Mouse (Mus musculus): Measurements from ENCODE around the gene Zmiz2. TPM values are rescaled to one million over a fixed set of nuclear protein-coding genes. Genes with fewer than 3 reads are reported as not detected.

Gene Zmiz2
- 490 and 546 TPM in 2 replicates for polyA plus RNA-seq (2012; ENCODE audit: low replicate concordance)

GRCm38 (mm10) chr11:6388726-6389413, at the start of gene Zmiz2:
Gene Zmiz2 (plus strand): TSS chr11:6389074.

GRCm38 (mm10) chr11:6414751-6415550, 26.1 kb downstream of the Zmiz2 start, which contains the start of gene Ppia:
Gene Ppia (plus strand): TSS chr11:6415443.

GRCm38 (mm10) chr11:6444077-6444853, 55.4 kb downstream of the Zmiz2 start, which contains the start of gene H2afv:
Gene H2afv (minus strand): TSS chr11:6444443.

Other genes with a start within 250 kb of the Zmiz2 start
- not detected in 2 replicates for gene A730071L15Rik, start 189.0 kb upstream of the Zmiz2 start, polyA plus RNA-seq (2012; ENCODE audit: low replicate concordance)
- 13.6 and 24.2 TPM in 2 replicates for gene Nudcd3, start 188.7 kb upstream of the Zmiz2 start, polyA plus RNA-seq (2012; ENCODE audit: low replicate concordance)
- not detected in 2 replicates for gene Npc1l1, start 158.9 kb upstream of the Zmiz2 start, polyA plus RNA-seq (2012; ENCODE audit: low replicate concordance)
- gene Ddx56, start 121.3 kb upstream of the Zmiz2 start, polyA plus RNA-seq (2012; ENCODE audit: low replicate concordance) = 8.9 and 15.3 TPM in 2 replicates
- 19.5 and 19.6 TPM in 2 replicates for gene Tmed4, start 114.2 kb upstream of the Zmiz2 start, polyA plus RNA-seq (2012; ENCODE audit: low replicate concordance)
- gene Ogdh, start 97.4 kb upstream of the Zmiz2 start, polyA plus RNA-seq (2012; ENCODE audit: low replicate concordance) = 11.1 and 80.9 TPM in 2 replicates
- 27.1 and 117 TPM in 2 replicates for gene Ppia, start 26.4 kb downstream of the Zmiz2 start, polyA plus RNA-seq (2012; ENCODE audit: low replicate concordance)
- 15.0 and 25.2 TPM in 2 replicates for gene H2afv, start 55.4 kb downstream of the Zmiz2 start, polyA plus RNA-seq (2012; ENCODE audit: low replicate concordance)
- gene Purb, start 86.8 kb downstream of the Zmiz2 start, polyA plus RNA-seq (2012; ENCODE audit: low replicate concordance) = 12.2 and 19.2 TPM in 2 replicates
- 24.2 and 24.7 TPM in 2 replicates for gene Myo1g, start 131.9 kb downstream of the Zmiz2 start, polyA plus RNA-seq (2012; ENCODE audit: low replicate concordance)
- 39.3 and 43.8 TPM in 2 replicates for gene Ccm2, start 157.8 kb downstream of the Zmiz2 start, polyA plus RNA-seq (2012; ENCODE audit: low replicate concordance)
- 11.9 and 24.1 TPM in 2 replicates for gene Nacad, start 217.0 kb downstream of the Zmiz2 start, polyA plus RNA-seq (2012; ENCODE audit: low replicate concordance)
- gene Tbrg4, start 237.0 kb downstream of the Zmiz2 start, polyA plus RNA-seq (2012; ENCODE audit: low replicate concordance) = 180 and 342 TPM in 2 replicates
- gene Wap, start 249.6 kb downstream of the Zmiz2 start, polyA plus RNA-seq (2012; ENCODE audit: low replicate concordance) = not detected in 2 replicates

Data from leukemia stem cell, adult 10-12 weeks (primary cell).